Mouse (Mus musculus): ENCODE results near the gene Agap1. TPM values are rescaled to one million over a fixed set of nuclear protein-coding genes. Genes with fewer than 3 reads are reported as not detected.
A peak's percentile ranks its signal among the peaks of the same experiment; 100 is the strongest.

Agap1 gene
- total RNA-seq, 2 experiments from 2014 or later: 18.9 to 20.6 TPM

- DNase-seq (ENCODE audit: low spot score): no peak
Measured at GRCm38 (mm10) chr1:89656167-89656566, 201.6 kb downstream of the Agap1 start.

GRCm38 (mm10) chr1:89656643-89657321, 202.2 kb downstream of the Agap1 start:
- peak; percentile 49 for DNase-seq (ENCODE audit: low spot score)

GRCm38 (mm10) chr1:89660804-89661203, 206.2 kb downstream of the Agap1 start:
- DNase-seq (ENCODE audit: low spot score): no peak

- DNase-seq (ENCODE audit: low spot score): no peak
Measured at GRCm38 (mm10) chr1:89666154-89666553, 211.5 kb downstream of the Agap1 start.

- DNase-seq (ENCODE audit: low spot score): no peak
Measured at GRCm38 (mm10) chr1:89667387-89667786, 212.8 kb downstream of the Agap1 start.

GRCm38 (mm10) chr1:89668635-89669034, 214.0 kb downstream of the Agap1 start:
- DNase-seq (ENCODE audit: low spot score): no peak

GRCm38 (mm10) chr1:89671110-89671787, 216.6 kb downstream of the Agap1 start:
- DNase-seq (ENCODE audit: low spot score): no peak

- DNase-seq (ENCODE audit: low spot score): no peak
Measured at GRCm38 (mm10) chr1:89673071-89673470, 218.5 kb downstream of the Agap1 start.

GRCm38 (mm10) chr1:89673686-89674085, 219.1 kb downstream of the Agap1 start:
- DNase-seq (ENCODE audit: low spot score): no peak

- no peak for DNase-seq (ENCODE audit: low spot score)
Measured at GRCm38 (mm10) chr1:89674681-89675080, 220.1 kb downstream of the Agap1 start.

- no peak for DNase-seq (ENCODE audit: low spot score)
Measured at GRCm38 (mm10) chr1:89676411-89676810, 221.8 kb downstream of the Agap1 start.

- no peak for DNase-seq (ENCODE audit: low spot score)
Measured at GRCm38 (mm10) chr1:89680673-89681072, 226.1 kb downstream of the Agap1 start.

GRCm38 (mm10) chr1:89688914-89689313, 234.3 kb downstream of the Agap1 start:
- DNase-seq (ENCODE audit: low spot score): peak; percentile 14

GRCm38 (mm10) chr1:89689544-89690212, 235.1 kb downstream of the Agap1 start:
- DNase-seq (ENCODE audit: low spot score): no peak

- DNase-seq (ENCODE audit: low spot score): no peak
Measured at GRCm38 (mm10) chr1:89691096-89691495, 236.5 kb downstream of the Agap1 start.

GRCm38 (mm10) chr1:89692420-89692819, 237.8 kb downstream of the Agap1 start:
- DNase-seq (ENCODE audit: low spot score): no peak

GRCm38 (mm10) chr1:89694916-89695315, 240.3 kb downstream of the Agap1 start:
- DNase-seq (ENCODE audit: low spot score): no peak

GRCm38 (mm10) chr1:89697241-89697640, 242.6 kb downstream of the Agap1 start:
- DNase-seq (ENCODE audit: low spot score): no peak

- no peak for DNase-seq (ENCODE audit: low spot score)
Measured at GRCm38 (mm10) chr1:89700166-89700565, 245.6 kb downstream of the Agap1 start.

- DNase-seq (ENCODE audit: low spot score): no peak
Measured at GRCm38 (mm10) chr1:89701162-89701730, 246.6 kb downstream of the Agap1 start.

GRCm38 (mm10) chr1:89703294-89703693, 248.7 kb downstream of the Agap1 start:
- no peak for DNase-seq (ENCODE audit: low spot score)

- DNase-seq (ENCODE audit: low spot score): no peak
Measured at GRCm38 (mm10) chr1:89705670-89706069, 251.1 kb downstream of the Agap1 start.

All from gastrocnemius, adult 18-20 months (tissue).